Mouse (Mus musculus) cerebellum, postnatal 36 days (tissue): Measurements from ENCODE around the gene Akr1cl.
"Not testable (repeated sequence)": the region's sequence is repeated elsewhere in the genome, so short reads cannot be mapped to it uniquely, and the experiment has no call there.

Source experiments
- DNase-seq, 2 experiments: peaks; one replicate each; pipeline ENCODE4 v3.0.0; 2021 to 2022; ENCODE audit warnings: mixed read lengths in 2 of 2

The Akr1cl gene

DNA sequence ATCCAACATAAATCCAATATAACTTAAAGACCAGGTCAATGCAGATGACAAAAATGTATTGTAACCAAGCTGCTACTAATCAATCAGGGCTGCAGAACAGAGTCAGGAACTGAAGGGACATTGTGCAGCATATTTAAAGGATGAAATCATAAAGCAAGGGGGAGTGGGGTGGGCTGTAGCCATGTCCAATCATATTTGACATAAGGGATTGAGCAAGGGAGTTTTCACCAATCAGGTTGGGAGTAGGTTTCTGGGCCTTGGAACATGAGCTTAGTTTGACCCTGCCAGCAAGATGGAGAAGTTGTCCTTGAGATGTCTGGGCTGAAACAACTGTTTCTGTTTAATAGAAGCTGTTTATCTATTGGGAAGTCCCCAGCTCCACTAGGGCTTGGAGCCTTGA is at the start of gene Akr1cl:
Akr1cl (minus strand) TSS at position 119 of the 400 bp plus-strand sequence.
- no peak for DNase-seq

DNA sequence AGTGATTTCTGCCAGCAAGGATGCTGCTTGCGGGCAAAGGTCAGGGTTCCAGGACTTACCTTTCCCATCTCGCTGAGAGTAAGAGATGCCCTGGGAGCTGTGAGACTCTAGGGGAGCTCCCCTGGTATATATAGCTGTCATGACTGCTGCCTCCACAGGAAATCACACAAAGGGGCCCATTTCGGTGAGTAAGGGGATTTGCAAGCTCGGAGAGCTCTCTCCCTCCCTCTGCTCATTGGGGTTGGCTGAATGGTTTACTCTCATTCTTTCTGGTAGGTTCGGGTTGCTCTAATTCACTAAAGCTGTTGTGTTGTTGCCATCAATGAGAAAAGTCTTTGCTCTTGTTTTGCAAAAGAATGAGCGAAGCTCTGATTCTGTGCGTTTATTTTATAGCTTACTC is 49.6 kb upstream of the Akr1cl start, which contains the start of gene Crygb:
Crygb (minus strand) TSS at position 101 of the 400 bp plus-strand sequence.
- no peak for DNase-seq

DNA sequence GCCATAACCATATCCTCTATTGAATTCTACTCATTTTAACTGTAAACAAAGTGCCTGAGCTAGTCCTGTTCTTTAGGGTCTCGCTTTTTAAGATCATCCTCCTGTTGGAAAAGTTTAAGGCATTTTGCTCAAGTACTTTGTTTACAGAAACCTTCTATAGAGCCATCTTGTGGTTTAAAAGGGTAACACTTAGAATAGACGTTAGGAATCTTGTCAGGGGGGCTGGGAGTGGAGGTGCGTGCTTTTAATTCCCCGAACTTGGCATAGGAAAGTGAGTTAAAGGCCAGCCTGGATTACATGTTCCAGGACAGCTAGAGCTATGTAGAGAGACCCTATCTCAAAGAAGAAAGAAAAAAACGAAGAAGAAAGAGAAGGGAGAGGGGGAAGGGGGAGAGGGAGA is 43.0 kb upstream of the Akr1cl start:
- DNase-seq = no peak

DNA sequence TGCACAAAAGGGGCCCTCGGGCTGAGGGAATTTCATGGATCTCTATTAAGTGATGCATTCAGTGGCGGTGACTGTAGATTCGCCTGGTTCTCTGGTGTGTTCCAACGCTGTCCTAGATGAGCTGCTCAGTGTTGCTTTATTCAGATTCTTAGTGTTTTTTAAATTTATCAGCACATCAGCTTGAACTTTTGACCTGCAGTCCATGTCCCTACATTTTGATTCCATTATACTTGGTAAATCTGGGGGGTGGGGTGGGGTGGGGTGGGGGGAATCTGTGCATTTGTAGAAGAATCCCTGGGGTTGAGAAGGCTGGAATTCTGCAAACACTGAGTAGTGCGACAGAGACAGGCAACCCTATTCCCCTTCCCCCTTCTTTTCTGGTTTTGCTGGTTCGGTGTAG is 41.0 kb upstream of the Akr1cl start, which contains the start of gene Crygc:
Crygc (minus strand) TSS at position 101 of the 400 bp plus-strand sequence.
- DNase-seq = no peak

DNA sequence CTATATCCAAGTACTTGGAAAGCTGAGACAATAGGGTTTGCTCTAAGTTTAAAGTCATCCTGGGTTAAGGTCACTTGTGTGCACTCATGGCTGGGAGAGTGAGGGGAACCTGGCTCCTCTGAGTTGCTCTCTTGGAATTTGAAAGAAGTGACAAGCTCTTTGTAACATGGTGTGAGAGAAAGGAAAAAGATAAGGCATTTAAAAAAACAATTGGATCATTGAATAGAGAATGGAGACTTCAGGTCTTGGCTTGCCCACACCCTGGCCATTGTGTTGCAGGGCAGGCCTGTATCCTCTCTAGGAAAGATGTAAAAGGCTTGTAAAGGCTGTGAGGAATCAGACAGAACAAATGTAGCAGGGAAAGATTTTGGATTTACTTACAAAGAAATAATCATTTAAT is 35.3 kb upstream of the Akr1cl start:
- no peak for DNase-seq

DNA sequence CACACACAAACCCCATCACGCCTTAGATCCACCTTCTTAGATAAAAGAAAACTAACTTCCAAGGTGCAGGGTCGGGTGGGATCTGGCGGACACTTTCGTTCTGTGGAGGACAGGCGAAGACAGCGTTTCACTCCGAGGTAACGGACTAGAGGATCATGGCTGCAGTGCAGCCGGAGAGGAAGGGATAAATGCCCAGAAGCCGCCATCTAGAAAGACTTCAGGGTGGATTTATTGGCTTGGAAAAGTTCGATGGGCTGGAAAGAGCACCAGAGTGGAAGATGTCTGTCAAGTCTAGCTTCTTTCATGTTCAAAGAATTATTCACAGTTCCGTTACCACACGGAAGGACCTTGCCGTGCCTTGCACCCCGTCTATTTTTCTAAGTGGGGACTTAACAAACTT is 31.6 kb upstream of the Akr1cl start:
- DNase-seq = no peak

DNA sequence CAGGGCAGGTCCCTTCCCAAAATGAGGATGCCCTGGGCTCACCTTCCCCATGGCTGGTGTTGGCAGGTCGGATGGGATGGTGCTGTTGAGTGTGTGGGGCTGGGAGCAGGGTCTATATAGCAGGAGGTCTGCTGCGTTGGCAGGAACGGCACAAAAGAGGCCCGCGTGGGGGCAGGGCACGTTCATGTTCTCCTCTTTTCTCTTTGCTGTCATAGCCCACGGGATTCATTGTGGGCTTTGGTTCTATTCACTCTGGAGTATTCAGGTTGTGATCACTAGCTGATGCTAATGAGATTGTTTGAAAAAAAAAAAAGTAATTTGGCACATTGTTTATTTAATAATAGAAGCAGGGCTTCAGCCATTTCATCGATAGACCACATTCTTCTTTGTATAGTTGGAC is 30.8 kb upstream of the Akr1cl start, which contains the start of gene Crygd:
Crygd (minus strand) TSS at position 101 of the 400 bp plus-strand sequence.
- DNase-seq = no peak

DNA sequence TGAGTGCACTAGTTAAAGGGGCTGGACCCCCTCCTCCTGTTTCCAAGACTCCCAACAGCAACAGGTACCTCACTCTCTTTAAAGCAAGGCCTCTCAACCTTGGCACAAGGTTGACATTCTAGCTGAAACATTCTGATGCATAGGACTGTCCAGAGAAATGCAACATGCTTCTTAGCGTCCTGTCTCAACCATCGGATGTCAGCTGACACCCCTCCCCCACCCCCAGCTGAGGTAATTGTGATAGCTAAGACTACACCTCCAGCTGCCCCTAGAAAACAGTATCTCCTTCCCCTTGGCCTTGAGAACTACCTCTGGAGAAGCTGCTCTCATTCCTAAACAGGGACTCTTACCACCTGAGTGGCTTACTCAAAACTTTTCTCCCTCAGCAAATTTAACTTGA is 19.6 kb upstream of the Akr1cl start:
- DNase-seq = no peak

DNA sequence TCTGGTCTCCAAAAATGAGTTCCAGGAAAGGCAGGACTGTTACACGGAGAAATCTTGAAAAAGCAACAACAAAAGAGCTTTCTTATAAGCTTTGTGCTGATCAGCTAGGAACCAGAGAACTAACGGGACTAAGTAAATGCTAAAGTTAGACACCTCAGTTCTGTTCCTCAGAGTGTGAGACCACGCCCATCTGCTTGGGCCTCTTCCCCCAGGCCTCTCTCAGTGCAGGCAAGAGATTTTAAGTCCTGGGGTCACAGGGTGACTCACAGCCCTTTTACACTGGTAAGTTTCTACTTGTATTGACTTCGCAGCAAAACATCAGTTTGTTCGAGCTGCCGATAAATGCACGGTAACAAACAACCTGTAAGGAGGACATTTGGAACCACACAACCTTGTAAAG is 19.1 kb upstream of the Akr1cl start:
- no peak for DNase-seq

DNA sequence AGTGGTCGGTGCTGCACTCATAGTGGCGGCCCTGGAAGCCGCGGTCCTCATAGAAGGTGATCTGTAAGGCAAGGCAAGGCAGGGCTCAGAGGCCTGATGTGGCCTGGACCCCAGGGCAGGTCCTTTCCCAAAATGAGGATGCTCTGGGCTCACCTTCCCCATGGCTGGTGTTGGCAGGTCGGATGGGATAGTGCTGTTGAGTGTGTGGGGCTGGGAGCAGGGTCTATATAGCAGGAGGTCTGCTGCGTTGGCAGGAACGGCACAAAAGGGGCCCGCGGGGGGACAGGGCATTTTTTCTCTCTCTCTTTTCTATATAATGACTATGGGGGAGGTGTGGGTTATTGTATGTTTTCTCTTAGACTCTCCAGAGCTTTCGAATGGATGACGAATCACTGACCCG is 18.4 kb upstream of the Akr1cl start, which contains the start of gene Cryge:
Cryge (minus strand) TSS at position 198 of the 400 bp plus-strand sequence.
- not testable (repeated sequence) for DNase-seq

DNA sequence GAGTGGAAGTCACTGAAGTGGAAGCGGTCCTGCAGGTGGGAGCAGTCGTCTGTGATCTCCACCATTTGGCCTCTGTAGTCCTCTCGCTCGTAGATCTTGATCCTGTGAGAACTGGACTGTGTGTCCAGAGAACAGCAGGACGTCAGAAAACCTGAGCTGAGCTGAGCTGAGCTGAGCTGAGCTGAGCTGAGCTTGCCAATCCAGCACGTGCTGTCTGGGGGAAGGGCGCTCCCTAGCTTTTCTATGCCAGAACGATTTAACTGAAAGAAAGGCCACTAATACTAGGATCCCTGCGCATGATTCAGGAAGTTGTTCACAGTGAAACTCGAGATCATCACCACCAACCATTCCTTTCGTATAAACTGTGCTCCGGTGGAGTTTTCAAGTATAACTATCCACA is 16.2 kb upstream of the Akr1cl start:
- DNase-seq = peak; percentile 10 to 23

DNA sequence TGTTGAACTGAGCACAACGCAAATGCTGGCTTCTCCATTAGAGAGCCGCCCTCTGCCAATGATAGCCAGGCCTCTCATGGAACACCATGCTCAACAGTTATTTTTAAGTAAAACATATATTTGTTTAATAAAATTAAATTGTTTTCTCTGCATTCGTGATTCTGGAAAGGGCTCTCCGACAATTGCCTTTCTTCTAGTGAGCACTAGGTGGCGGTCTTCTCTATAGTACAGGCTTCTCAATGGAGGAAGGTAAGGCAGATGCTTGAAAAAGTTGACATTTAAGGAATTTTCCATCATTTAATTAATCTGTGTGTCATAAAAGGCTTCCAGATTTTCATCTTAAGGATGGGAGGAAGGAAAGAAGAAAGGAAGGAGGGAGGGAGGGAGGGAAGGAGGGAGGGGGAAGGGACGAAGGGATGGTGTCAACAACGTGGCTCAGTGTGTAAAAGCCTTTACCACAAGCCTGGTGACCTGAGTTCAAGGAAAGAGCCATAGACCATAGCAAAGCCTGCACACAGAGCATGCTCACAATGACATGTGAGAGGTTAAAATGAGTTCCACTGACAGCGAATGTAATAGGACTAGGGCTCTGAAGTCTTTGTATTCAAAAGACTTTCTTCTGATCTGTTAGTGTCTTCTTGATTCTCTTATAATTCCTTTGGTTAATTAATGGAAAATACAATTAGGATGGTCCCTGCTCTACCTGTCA is 14.0 kb upstream of the Akr1cl start:
- peak; percentile 4 to 8 for DNase-seq

DNA sequence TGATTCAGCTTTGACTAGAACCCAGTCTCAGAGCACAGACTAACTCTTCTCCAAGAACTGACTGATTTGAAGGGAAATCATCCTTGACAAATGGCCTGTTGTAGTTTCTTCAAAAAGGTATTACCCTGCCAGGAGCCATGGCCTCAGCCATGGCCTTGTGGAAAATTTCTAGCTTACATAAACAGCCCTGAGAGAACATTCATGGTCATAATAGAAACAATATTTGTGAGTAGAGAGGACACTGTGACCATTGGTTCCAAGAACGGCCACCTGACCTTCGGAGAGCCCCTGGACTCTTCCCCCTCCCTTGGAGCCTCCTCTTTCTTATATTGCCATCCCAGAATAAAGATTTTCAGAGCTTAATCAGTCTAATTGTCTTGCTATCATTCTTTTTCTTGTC is 10.9 kb upstream of the Akr1cl start:
- no peak for DNase-seq

DNA sequence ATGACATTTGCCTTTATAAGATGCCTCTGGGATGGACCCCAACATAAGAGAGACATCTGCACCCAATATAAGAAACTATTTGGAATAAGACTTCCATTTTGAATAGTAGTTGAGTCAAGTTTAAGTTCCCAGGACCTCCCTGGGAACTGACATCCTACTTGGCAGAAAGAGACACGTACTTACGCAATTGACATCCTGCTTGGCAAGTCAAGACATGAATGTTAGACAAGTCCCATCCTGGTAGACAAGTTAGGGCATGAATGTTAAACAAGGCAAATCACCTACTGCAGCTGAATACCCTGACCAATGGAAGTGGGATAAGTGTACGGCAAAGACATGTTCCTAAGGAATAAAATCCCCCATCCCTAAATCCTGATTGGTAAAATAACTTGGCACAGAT is 9.3 kb upstream of the Akr1cl start:
- no peak for DNase-seq

DNA sequence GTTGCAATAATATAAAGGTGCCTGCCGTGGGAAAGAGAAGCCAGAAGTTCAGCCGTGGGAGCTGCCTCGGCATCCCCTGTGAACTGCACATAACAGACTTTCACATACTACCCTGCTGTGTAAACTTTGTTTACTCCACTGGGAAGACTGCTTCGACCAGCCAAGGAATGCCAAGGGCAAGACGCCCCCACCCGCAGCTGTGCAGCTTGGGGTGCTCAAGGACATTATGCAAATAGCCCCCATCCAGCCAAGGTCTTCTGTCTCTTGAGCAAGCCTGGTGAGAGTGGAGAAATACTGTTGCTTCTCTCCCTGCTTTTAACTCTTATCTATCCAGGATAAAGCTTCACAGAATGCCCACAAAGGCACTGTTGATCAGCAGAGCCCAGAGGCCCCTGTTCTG is 8.2 kb upstream of the Akr1cl start:
- no peak for DNase-seq

DNA sequence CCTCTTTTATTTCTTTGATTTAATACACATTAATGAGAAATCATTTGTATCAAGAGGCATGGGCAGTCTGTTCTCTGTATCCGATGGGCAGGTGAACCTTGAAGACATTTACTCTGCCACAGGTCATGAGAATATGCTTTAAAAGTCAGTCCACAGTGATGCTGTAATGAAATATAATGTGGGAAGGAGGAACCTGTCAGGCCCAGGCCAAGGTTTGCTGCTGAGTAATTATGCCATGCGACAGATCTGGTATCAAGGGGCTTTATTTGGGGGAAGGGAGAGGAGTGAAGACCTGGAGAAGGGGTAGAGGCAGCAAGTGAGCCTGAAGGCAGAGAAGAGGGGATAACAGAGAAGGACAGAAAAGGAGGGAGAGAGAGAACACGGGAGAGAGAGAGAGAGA is 7.1 kb upstream of the Akr1cl start:
- DNase-seq = no peak

DNA sequence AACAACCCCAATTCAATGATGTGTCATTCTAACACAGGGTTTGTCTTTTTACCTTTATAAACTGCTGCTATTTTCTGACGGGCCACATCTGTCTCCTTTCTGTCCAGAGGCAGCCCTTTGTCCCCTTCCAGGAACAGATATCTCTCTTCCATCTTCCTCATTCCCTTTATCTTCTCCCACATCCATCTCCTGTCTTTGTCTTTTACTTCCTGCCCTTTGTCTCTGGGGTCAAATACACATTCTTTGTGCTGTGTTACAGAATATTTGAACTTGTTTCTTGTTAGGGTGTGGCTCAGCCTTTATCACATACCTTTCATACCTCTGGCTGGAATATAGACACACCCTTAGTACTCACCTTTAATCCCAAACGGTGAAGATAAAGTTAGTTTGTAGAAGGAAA is 5.0 kb upstream of the Akr1cl start:
- DNase-seq = no peak

DNA sequence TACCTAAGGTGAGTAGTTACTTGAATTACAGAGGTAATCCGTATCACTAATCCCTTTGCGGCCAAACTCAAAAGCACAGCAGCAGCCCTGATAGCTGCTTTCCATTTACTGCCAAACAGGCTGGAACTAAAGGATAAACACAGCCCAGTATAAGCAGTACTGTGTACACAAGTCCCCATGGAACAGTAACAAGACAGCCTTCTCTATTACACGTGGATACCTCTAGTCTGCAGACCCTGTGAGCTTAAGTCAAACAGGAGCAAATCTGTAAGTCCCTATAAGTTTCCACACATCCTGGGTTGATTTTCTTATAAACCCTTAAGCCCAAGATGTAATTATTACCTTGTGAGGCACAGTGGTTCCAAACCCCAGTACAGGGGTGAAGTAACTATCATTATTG is 3.0 kb upstream of the Akr1cl start:
- DNase-seq = no peak

DNA sequence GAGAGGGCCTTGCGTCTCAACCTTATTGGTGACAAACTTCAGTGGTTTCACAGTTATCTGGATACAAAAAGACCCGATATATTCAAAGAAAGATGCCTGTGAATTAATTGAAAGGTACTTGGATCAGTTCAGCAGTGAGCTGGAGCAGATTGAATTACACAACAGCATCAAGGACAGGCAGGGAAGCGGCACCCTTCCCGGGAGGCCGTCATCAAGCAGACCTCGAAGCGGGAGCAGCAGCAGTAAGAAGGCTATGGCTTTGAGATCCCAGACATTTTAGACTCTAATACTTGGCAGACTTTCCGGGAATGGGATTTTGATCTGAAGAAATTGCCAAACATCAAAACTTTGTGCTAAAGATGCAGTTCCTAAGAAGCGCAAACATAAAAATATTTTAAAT is 4.4 kb downstream of the Akr1cl start:
- DNase-seq = no peak

DNA sequence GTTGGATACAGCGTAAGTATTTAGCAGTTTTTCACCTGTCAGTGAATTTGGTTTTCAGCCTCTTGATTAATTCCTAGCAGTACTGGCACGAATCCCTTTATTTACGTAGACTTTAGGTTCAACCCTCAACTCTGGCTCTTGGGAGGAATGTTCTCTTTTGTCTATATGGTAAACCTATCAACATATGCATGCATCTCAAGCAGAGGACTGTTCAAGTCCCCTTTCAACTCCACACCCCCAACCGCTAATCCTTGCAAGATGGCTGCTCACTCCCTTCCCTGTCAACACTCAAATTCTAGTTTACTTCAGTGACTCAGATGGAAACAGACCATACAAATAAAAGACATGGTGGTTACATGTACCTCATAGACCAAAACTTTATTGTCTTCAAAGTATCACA is 19.8 kb downstream of the Akr1cl start:
- DNase-seq = no peak

DNA sequence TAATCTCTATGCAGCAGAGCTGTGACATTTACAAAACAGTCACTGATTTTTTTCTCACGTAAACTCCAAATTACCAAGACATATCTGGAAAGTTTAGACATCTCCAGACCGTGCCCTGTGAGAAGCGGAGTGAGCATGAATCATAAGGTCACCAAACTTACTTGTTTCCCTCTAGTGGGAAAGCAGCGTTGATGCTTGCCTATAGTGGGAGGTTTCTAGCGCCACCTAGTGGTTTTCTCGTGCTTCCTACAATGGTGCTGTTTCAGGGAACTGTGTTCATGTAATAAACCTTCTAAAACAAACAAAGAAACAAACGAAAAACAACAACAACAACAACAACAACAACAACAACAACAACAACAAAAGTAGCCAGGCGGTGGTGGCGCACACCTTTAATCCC is 22.4 kb downstream of the Akr1cl start:
- peak; percentile 48 to 61 for DNase-seq

DNA sequence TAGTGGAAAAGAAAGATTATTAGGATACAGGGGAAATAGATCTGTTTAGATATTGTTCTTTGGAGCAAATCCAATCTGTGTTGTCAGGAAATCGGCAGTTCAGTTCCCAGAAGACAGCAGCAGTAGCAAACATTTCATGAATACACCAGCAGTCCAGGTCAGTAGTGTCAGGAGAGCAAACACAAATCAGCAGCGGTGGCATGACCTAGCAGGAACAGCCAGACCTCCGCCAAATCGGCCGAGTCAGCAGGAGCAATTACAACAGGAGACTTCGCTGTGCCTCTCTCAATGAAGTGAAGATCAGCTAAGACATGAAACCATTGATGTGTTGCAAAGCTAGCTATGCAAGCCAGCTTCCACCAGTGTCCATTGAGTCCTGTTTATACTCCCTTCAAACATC is 27.0 kb downstream of the Akr1cl start:
- no peak for DNase-seq

DNA sequence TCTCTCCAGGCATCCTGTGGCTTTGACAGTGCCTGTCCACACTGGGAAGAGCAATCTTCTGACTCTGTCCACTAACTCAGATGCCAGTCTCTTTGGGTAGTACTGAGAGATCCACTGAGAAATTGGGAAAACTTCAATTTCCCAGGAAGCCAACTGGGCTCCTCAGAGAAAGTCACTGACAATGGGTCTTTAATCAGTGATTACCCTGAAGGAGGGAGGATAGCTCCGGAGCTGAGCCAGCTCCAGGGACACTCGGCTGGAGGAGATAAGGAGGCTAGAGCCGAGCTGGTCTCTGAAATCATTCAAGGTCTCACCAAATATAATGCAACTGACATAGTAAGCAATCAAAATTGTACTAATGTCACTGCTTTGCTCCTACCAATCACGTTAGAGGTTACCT is 28.0 kb downstream of the Akr1cl start:
- DNase-seq = no peak

DNA sequence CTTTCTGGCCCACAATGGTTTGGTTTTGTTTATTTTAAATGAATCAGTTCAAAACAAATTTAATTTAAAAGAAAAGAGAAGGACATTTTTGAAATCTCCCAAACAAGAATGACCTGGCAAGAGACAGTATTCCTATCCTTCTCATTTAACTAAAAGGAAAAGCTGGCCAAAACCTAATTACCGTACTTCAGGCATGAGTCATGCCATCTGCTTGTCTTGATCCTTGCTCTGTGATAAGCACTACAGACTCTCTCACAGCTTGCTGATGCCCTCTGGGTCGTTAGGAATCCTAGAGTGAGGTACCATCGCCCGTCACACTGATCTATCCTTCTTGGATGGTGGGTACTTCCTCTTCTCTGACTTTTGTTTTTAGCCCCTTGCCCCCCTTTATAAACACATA is 39.4 kb downstream of the Akr1cl start:
- peak; percentile 13 to 40 for DNase-seq

DNA sequence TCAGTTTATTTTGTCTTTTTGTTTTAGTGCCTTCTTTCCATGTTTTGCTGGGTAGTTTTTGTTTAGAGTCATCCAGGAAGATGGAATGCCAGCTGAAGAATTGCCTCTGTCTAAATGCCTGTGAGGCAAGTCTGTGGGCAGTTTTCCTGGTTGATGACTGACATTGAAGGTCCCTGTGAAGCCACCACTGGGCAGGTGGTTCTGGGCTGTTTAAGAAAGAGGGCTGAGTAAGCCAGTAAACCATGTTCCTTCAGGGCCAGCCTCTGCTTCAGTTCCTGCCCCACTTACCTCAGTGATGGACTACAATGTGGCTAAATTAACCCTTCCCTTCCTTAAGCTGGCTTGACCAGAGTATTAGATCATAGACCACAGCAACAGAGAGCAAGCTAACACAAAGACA is 44.4 kb downstream of the Akr1cl start:
- DNase-seq = no peak
